Mouse (Mus musculus) CD4-positive, CD25-positive, alpha-beta regulatory T cell (primary cell): Measurements from ENCODE around the gene Rpap1. TPM values are rescaled to one million over a fixed set of nuclear protein-coding genes. Genes with fewer than 3 reads are reported as not detected.

Experiments
- polyA plus RNA-seq: library from polyadenylated mRNA; unstranded; fragments of 100-300 nt; shearing (Covaris generic); gene quantifications from one replicate; pipeline ENCODE4 v1.2.1, GENCODE M21; 2017

Rpap1 gene
- polyA plus RNA-seq: 35.0 TPM

GRCm38 (mm10) chr2:119787206-119787883 lies at the start of gene Rpap1:
Gene Rpap1, minus strand, starts transcription at chr2:119787537.

GRCm38 (mm10) chr2:119797279-119797783 lies 10.0 kb upstream of the Rpap1 start, which contains the start of gene Tyro3:
Gene Tyro3, plus strand, starts transcription at chr2:119797733.

GRCm38 (mm10) chr2:119760251-119760650 lies 27.1 kb downstream of the Rpap1 start, which contains the start of gene Ltk:
Gene Ltk, minus strand, starts transcription at chr2:119760431.

GRCm38 (mm10) chr2:119741581-119742411 lies 45.5 kb downstream of the Rpap1 start, which contains the start of gene Itpka:
Gene Itpka, plus strand, starts transcription at chr2:119742337.

Other genes with a start within 250 kb of the Rpap1 start
- gene Exd1, start 239.9 kb downstream of the Rpap1 start, polyA plus RNA-seq: 0.25 TPM
- 68.0 TPM for gene Chp1, start 239.8 kb downstream of the Rpap1 start, polyA plus RNA-seq
- 3.2 TPM for gene Nusap1, start 169.2 kb downstream of the Rpap1 start, polyA plus RNA-seq
- 2.5 TPM for gene Oip5, start 169.1 kb downstream of the Rpap1 start, polyA plus RNA-seq
- gene Ndufaf1, start 124.7 kb downstream of the Rpap1 start, polyA plus RNA-seq: 36.6 TPM
- 63.9 TPM for gene Rtf1, start 112.5 kb downstream of the Rpap1 start, polyA plus RNA-seq
- gene Itpka, start 45.2 kb downstream of the Rpap1 start, polyA plus RNA-seq: 0.84 TPM
- gene Ltk, start 27.1 kb downstream of the Rpap1 start, polyA plus RNA-seq: 0.29 TPM
- gene Tyro3, start 10.2 kb upstream of the Rpap1 start, polyA plus RNA-seq: 8.0 TPM
- gene Mga, start 109.7 kb upstream of the Rpap1 start, polyA plus RNA-seq: 45.9 TPM
- gene Mapkbp1, start 185.2 kb upstream of the Rpap1 start, polyA plus RNA-seq: 7.8 TPM
- 25.1 TPM for gene Jmjd7, start 239.9 kb upstream of the Rpap1 start, polyA plus RNA-seq
- gene Gm28042, start 240.0 kb upstream of the Rpap1 start, polyA plus RNA-seq: 5.5 TPM
- gene Pla2g4b, start 245.9 kb upstream of the Rpap1 start, polyA plus RNA-seq: 2.5 TPM